Mouse (Mus musculus) liver, postnatal 0 days (tissue): ENCODE measurements around the gene Wfdc11. TPM values are rescaled to one million over a fixed set of nuclear protein-coding genes. Genes with fewer than 3 reads are reported as not detected.

Source experiments
- ATAC-seq: fragments of 200-750 bp; cut with Nextera tagmentation; 2 replicates; pipeline ENCODE4 v1.8.0; 2017; ENCODE audit warnings: mild to moderate bottlenecking, moderate library complexity
- DNase-seq: peaks from one replicate; pipeline ENCODE4 v3.0.0-alpha.2; 2016
- H3K27ac ChIP-seq: fragments of 300-500 bp; sonication (generic); 2 replicates; pipeline ENCODE4 v1.5.1; 2014; ENCODE audit warnings: antibody characterized with exemption, moderate library complexity, mild to moderate bottlenecking, low read depth
- H3K27me3 ChIP-seq: fragments of 300-500 bp; sonication (generic); 2 replicates; pipeline ENCODE4 v1.6.1; 2014; ENCODE audit warnings: low read length, control low read depth, mixed read lengths; ENCODE audit not compliant: insufficient read depth
- H3K36me3 ChIP-seq: fragments of 300-500 bp; sonication (generic); replicated peaks from 2 replicates; pipeline ENCODE4 v1.6.1; 2014; ENCODE audit warnings: mild to moderate bottlenecking, control low read depth, low read length, moderate library complexity, mixed read lengths; ENCODE audit not compliant: insufficient read depth
- H3K4me1 ChIP-seq: fragments of 300-500 bp; sonication (generic); 2 replicates; pipeline ENCODE4 v1.6.1; 2014; ENCODE audit warnings: antibody characterized with exemption, mild to moderate bottlenecking, control low read depth; ENCODE audit not compliant: insufficient read depth
- H3K4me2 ChIP-seq: fragments of 300-500 bp; sonication (generic); 2 replicates; pipeline ENCODE4 v1.6.1; 2014; ENCODE audit warnings: low read depth, mild to moderate bottlenecking, low read length, moderate library complexity, mixed read lengths
- H3K4me3 ChIP-seq: fragments of 300-500 bp; sonication (generic); 2 replicates; pipeline ENCODE4 v1.5.1; 2014; ENCODE audit warnings: low read depth, low read length
- H3K9ac ChIP-seq: fragments of 300-500 bp; sonication (generic); replicated peaks from 2 replicates; pipeline ENCODE4 v1.6.1; 2014; ENCODE audit warnings: mild to moderate bottlenecking, moderate library complexity
- H3K9me3 ChIP-seq: fragments of 300-500 bp; sonication (generic); 2 replicates; pipeline ENCODE4 v1.6.1; 2016; ENCODE audit warnings: mild to moderate bottlenecking, control low read depth, low read length, mixed read lengths
- CTCF ChIP-seq: sonication (generic); IDR thresholded peaks from 2 replicates; pipeline ENCODE4 v1.5.1; 2016; ENCODE audit warnings: antibody characterized with exemption, low read depth
- EP300 ChIP-seq: IDR thresholded peaks from 2 replicates; pipeline ENCODE4 v1.6.1; 2016; ENCODE audit warnings: antibody characterized with exemption, low read depth, mild to moderate bottlenecking
- WGBS: fragments of 180-500 bp; shearing (Covaris S2); extraction: QIAGEN DNeasy Blood & Tissue Kit; methylation state at CpG from one replicate; pipeline ENCODE4 v1.1.7; 2014; ENCODE audit not compliant: insufficient replicate concordance; 5-methylcytosine and 5-hydroxymethylcytosine counted together
- polyA plus RNA-seq: library from polyadenylated mRNA; unstranded; fragments of >200 nt; fragmentation: Nextera tagmentation; extraction: Ambion mirVana; gene quantifications from 2 replicates; pipeline ENCODE4 v1.2.1, GENCODE M21; 2015

Gene Wfdc11
- polyA plus RNA-seq, 1 experiment from 2014 or later: not detected

DNA sequence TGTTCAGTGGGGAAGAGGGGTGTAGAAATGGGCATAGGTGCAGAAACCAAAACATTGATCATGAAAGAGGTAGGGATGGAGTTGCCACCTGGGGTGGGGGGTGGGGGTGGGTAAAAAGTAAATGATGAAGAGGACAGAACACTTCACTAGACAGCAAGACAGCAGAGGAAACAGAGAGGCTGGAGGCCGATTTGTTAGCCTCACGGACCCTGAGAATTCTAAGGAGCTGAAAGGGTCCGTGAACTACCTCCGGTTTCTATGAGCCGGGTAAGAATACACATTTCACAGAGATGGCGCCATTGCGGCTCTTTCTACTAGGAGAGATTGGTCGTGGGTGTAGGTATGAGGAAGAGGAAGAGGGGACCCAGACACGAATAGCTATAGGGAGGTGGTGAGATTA, 17.4 kb downstream of the Wfdc11 start, which contains the start of gene Wfdc9:
Gene Wfdc9, minus strand, starts transcription at position 101 of the 400 bp plus-strand sequence.
- TF ChIP-seq CTCF (no peak), EP300 (no peak)
- Histone ChIP-seq H3K4me3 (no peak within 1 kb of the TSS), H3K4me1 (no peaks in the 10 kb centered on the region), H3K9ac (no peak within 1 kb of the TSS), H3K9me3 (no peaks in the 10 kb centered on the region), H3K4me2 (no peak within 1 kb of the TSS), H3K36me3 (no peaks in the 10 kb centered on the region), H3K27ac (no peak within 1 kb of the TSS), H3K27me3 (0 out of 2 replicates have a peak, but pooled peaks cover 2% of the 10 kb centered on the region)
- ATAC-seq (no peak), DNase-seq (no peak)
- WGBS: 71% methylated on average over 9 of the region's 9 CpGs

DNA sequence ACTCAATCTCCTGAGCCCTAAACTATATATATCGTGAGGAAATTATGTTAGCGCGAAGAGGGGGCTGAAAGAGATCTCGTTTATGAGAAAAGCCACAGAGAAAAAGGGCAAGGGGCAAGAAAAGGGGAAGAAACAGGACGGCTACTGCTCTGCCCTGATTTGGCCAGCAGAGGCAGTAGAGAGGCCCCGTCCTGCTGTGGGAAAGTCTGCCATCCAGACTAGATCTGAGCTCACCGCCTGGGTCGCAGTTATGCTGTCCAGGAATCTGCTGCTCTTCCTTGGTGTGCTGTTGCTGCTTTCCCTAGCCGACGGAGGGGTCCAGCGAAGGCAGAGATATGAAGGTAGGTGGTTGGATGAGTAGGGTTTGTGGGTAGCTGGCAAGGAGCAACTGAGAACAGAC, 18.0 kb downstream of the Wfdc11 start, which contains the start of gene Wfdc10:
Gene Wfdc10, plus strand, starts transcription at position 189 of the 400 bp plus-strand sequence.
- TF ChIP-seq EP300 (no peak), CTCF (peak; percentile 84)
- H3K27ac ChIP-seq: no peak within 1 kb of the TSS
- peak; percentile 60 for DNase-seq
- no peak within 1 kb of the TSS for H3K9ac ChIP-seq
- ATAC-seq: no peak
- 16% methylated on average over 11 of the region's 11 CpGs for WGBS
- H3K36me3 ChIP-seq: no peaks in the 10 kb centered on the region
- 0 out of 2 replicates have a peak, but pooled peaks cover 2% of the 10 kb centered on the region for H3K27me3 ChIP-seq
- no peak within 1 kb of the TSS for H3K4me3 ChIP-seq
- H3K4me2 ChIP-seq: no peak within 1 kb of the TSS
- no peaks in the 10 kb centered on the region for H3K9me3 ChIP-seq
- H3K4me1 ChIP-seq: no peaks in the 10 kb centered on the region

DNA sequence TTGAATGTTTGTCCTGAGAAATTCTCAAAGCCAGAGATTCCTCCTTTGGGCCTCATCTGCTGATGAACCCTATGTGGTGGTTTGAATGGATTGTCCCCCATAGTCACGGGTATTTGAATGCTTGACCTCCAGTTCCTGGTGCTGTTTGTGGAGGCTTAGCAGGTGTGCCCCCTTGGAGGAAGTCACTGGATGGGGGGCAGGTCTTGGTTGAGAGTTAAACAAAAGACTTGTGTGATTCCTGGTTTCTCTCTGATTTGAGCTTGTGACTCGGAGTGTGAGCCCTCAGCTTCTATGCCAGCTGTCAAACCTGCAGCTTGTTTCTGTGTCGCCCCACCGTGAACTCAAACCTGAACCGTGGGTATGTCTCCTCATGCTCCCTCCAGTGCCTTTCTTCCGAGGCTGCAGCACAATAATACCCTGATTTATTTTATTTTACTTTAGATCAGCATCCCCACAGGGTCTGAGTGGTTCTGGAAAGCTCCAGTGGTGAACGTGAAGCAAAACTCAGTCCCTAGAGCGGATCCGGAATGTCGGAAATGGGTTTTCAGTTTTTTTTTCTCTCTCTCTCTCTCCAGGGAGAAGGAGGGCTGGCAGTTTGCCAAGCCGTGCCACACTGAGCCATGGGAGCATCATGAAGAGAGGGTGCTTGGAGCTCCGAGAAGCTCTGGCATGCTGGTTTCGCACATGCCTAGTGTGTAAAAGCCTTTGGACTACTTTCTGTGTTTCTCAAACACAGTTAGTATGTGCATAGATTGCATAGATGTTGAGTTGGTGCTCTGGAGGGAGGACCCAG, 31.8 kb downstream of the Wfdc11 start:
- Histone ChIP-seq H3K9me3 (no peaks in the 10 kb centered on the region), H3K4me1 (0 out of 2 replicates have a peak, but pooled peaks cover 2% of the 10 kb centered on the region), H3K36me3 (no peaks in the 10 kb centered on the region), H3K9ac (no peak overlapping the region), H3K4me2 (no peak overlapping the region), H3K27ac (no peak overlapping the region), H3K4me3 (no peak overlapping the region), H3K27me3 (no peaks in the 10 kb centered on the region)
- DNase-seq (no peak), ATAC-seq (no peak)
- WGBS: 82% methylated on average over 13 of the region's 13 CpGs
- TF ChIP-seq CTCF: no peak

DNA sequence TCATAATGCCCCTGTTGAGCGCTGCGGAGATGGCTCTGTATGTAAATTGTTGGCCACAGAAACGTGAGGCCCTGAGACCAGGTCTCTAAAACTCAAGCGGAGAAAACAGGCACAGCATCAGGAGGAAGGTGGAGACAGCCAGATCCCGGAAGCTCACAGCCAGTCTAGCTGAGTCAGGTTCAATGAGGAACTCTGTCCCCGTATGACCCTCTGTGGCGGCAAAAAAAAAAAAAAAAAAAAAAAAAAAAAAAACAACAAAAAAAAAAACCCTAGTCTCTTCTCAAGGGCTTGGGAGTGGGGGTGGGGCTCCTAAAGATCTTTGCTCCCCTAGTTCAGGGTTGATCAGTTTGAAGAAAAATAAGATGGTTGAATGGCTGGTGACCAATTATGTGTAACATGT, 32.8 kb downstream of the Wfdc11 start:
- H3K9me3 ChIP-seq: no peaks in the 10 kb centered on the region
- no peak overlapping the region for H3K4me2 ChIP-seq
- no peaks in the 10 kb centered on the region for H3K36me3 ChIP-seq
- no peak overlapping the region for H3K9ac ChIP-seq
- DNase-seq (peak; percentile 20), ATAC-seq (no peak)
- no peaks in the 10 kb centered on the region for H3K27me3 ChIP-seq
- H3K27ac ChIP-seq: no peak overlapping the region
- no peak overlapping the region for H3K4me3 ChIP-seq
- WGBS: 39% methylated on average over 7 of the region's 7 CpGs
- TF ChIP-seq CTCF (no peak), EP300 (no peak)
- 0 out of 2 replicates have a peak, but pooled peaks cover 2% of the 10 kb centered on the region for H3K4me1 ChIP-seq

- Histone ChIP-seq H3K27me3 (no peaks in the 10 kb centered on the region), H3K27ac (no peak within 1 kb of the TSS), H3K9ac (no peak within 1 kb of the TSS), H3K36me3 (no peaks in the 10 kb centered on the region), H3K4me1 (0 out of 2 replicates have a peak, but pooled peaks cover 2% of the 10 kb centered on the region), H3K4me3 (no peak within 1 kb of the TSS), H3K9me3 (no peaks in the 10 kb centered on the region), H3K4me2 (no peak within 1 kb of the TSS)
- no peak for TF ChIP-seq EP300
- TF ChIP-seq CTCF: no peak
- 74% methylated on average over 3 of the region's 3 CpGs for WGBS
- no peak for DNase-seq
- no peak for ATAC-seq
Observed at GRCm38 (mm10) chr2:164638696-164639095, 35.2 kb downstream of the Wfdc11 start, which contains the start of gene Wfdc16. TSS of gene Wfdc16 (minus strand) at chr2:164638796.

- ATAC-seq (no peak), DNase-seq (no peak)
- no peaks in the 10 kb centered on the region for H3K4me1 ChIP-seq
- no peak overlapping the region for H3K9ac ChIP-seq
- no peak overlapping the region for H3K4me2 ChIP-seq
- TF ChIP-seq EP300 (no peak), CTCF (peak; percentile 49)
- no peaks in the 10 kb centered on the region for H3K27me3 ChIP-seq
- H3K27ac ChIP-seq: no peak overlapping the region
- no peaks in the 10 kb centered on the region for H3K36me3 ChIP-seq
- 69% methylated on average over 9 of the region's 9 CpGs for WGBS
- H3K4me3 ChIP-seq: no peak overlapping the region
- H3K9me3 ChIP-seq: no peaks in the 10 kb centered on the region
Observed at GRCm38 (mm10) chr2:164635266-164635665, 38.6 kb downstream of the Wfdc11 start.
